Comparison of ENCODE assay signal across 8 mouse cellular contexts in genomic region chr2:166412031-166412858, GRCm38 (mm10).
DNase-seq lines count a peak whose midpoint lies in the region; ATAC-seq and TF ChIP-seq lines count a peak whose summit lies in the region.

No protein-coding gene starts in this region.

- no peak overlapping the region for H3K27ac ChIP-seq in heart, postnatal 0 days (ENCODE audit: low read depth)

- no peaks in the 10 kb centered on the region for H3K27me3 ChIP-seq in heart, postnatal 0 days (ENCODE audit: control insufficient read depth, insufficient read depth, low read length)
- no peaks in the 10 kb centered on the region for H3K27me3 ChIP-seq in splenic B cell, adult 2 months (ENCODE audit: control insufficient read depth, insufficient read depth, low read length, poor library complexity, severe bottlenecking)

- 0 out of 2 replicates have a peak, but pooled peaks cover 14% of the 10 kb centered on the region for H3K4me1 ChIP-seq in heart, postnatal 0 days (ENCODE audit: control insufficient read depth, insufficient read depth)

- no peak overlapping the region for H3K4me3 ChIP-seq in heart, postnatal 0 days (ENCODE audit: low read depth, low read length)

- H3K9ac ChIP-seq in heart, postnatal 0 days (replicated peaks; ENCODE audit: low read depth, low read length) = no peak overlapping the region

- no peak overlapping the region for H3K4me2 ChIP-seq in heart, postnatal 0 days (ENCODE audit: low read depth, low read length)

- WGBS in heart, postnatal 0 days = 10% methylated on average over 17 of the region's 17 CpGs

- DNase-seq in lung, postnatal 10 days = peak; percentile 36
- DNase-seq in lung, adult 18-20 months = no peak
- peak; percentile 46 for DNase-seq in heart, postnatal 0 days (ENCODE audit: low spot score)
- DNase-seq in splenic B cell, adult 2 months (ENCODE audit: low read depth, low spot score) = peak; percentile 51
- no peak for DNase-seq in gastrocnemius, postnatal 4 days (ENCODE audit: low spot score in 2 of 2)
- DNase-seq in thymus, postnatal 4 days = no peak
- DNase-seq in layer of hippocampus, adult 11-12 months (ENCODE audit: low spot score) = no peak

- TF ChIP-seq CTCF in heart, postnatal 0 days (IDR thresholded peaks at IDR 0.05; ENCODE audit: low read depth) = no peak

- H3K9me3 ChIP-seq in heart, postnatal 0 days (replicated peaks; ENCODE audit: control insufficient read depth, low read length) = no peaks in the 10 kb centered on the region

- ATAC-seq in heart, postnatal 0 days (ENCODE audit: insufficient read depth, low read depth) = peak; percentile 33; the same call in 1 of the 2 replicates
- peak; percentile 72 for ATAC-seq in megakaryocyte progenitor cell, adult 5-6 weeks (replicated peaks; ENCODE audit: poor library complexity)

- no peaks in the 10 kb centered on the region for H3K36me3 ChIP-seq in heart, postnatal 0 days (replicated peaks; ENCODE audit: control insufficient read depth, insufficient read depth, low read length)
- no peaks in the 10 kb centered on the region for H3K36me3 ChIP-seq in splenic B cell, adult 2 months (ENCODE audit: control insufficient read depth, insufficient read depth, low read length, poor library complexity, severe bottlenecking)

- 0 out of 2 replicates have a peak, but pooled peaks have one; percentile 36 for TF ChIP-seq EP300 in heart, postnatal 0 days (IDR thresholded peaks at IDR 0.05; ENCODE audit: low read depth)

Comparison
In these comparisons a context has a peak if more than half of its experiments do, and no peak if none do; other contexts are left out.
1. DNase-seq: peak in lung, postnatal 10 days (single experiment), heart, postnatal 0 days (single experiment) and splenic B cell, adult 2 months (single experiment); none in lung, adult 18-20 months (0 of 2), gastrocnemius, postnatal 4 days (0 of 2), thymus, postnatal 4 days (single experiment) and layer of hippocampus, adult 11-12 months (single experiment).